Mouse (Mus musculus) bone marrow macrophage, adult 2 months (primary cell): ENCODE results near the gene Vwa5a.

Experiments used
- CTCF ChIP-seq: IDR thresholded peaks from 2 replicates; pipeline ENCODE4 v1.5.1; 2012; ENCODE audit warnings: low read depth, mild to moderate bottlenecking, low read length, moderate library complexity
- POLR2A ChIP-seq: IDR thresholded peaks from 2 replicates; pipeline ENCODE4 v1.6.1; 2012; ENCODE audit warnings: mild to moderate bottlenecking, low read depth, low read length, borderline replicate concordance

GRCm38 (mm10) chr9:38741408-38741807 lies 23.3 kb downstream of the Vwa5a start:
- TF ChIP-seq CTCF (no peak), POLR2A (no peak)
